Mouse (Mus musculus) limb, embryonic 10.5 days (tissue): ENCODE results near the gene Myadml2. TPM values are rescaled to one million over a fixed set of nuclear protein-coding genes. Genes with fewer than 3 reads are reported as not detected.

Experiments
- microRNA-seq: library from miRNA; unstranded; fragments of <30 nt; microRNA quantifications from one replicate; pipeline ENCODE4, GENCODE M21; 2017
- polyA plus RNA-seq: library from polyadenylated mRNA; unstranded; fragments of >200 nt; fragmentation: Nextera tagmentation; extraction: Ambion mirVana; gene quantifications from 2 replicates; pipeline ENCODE4 v1.2.1, GENCODE M21; 2016

The Myadml2 gene
- polyA plus RNA-seq, 1 experiment from 2014 or later = not detected

Small RNAs within 50 kb of the gene (microRNA-seq; reads per million reads assigned to microRNA genes)
- gene Mir6936 = not detected

Other genes starting within 250 kb of the Myadml2 start
- gene Nploc4, start 210.4 kb downstream of the Myadml2 start, polyA plus RNA-seq = 55.7 and 56.8 TPM in 2 replicates
- not detected in 2 replicates for gene Tspan10, start 205.5 kb downstream of the Myadml2 start, polyA plus RNA-seq
- 0.24 TPM in 1 of 2 replicates, not detected in the other for gene Pde6g, start 194.7 kb downstream of the Myadml2 start, polyA plus RNA-seq
- 9.7 and 10.5 TPM in 2 replicates for gene Oxld1, start 190.1 kb downstream of the Myadml2 start, polyA plus RNA-seq
- gene Ccdc137, start 190.0 kb downstream of the Myadml2 start, polyA plus RNA-seq = 48.9 and 56.7 TPM in 2 replicates
- 54.2 and 65.6 TPM in 2 replicates for gene Arl16, start 180.6 kb downstream of the Myadml2 start, polyA plus RNA-seq
- 187 and 250 TPM in 2 replicates for gene Mrpl12, start 163.5 kb downstream of the Myadml2 start, polyA plus RNA-seq
- 69.0 and 71.8 TPM in 2 replicates for gene Slc25a10, start 156.3 kb downstream of the Myadml2 start, polyA plus RNA-seq
- gene Gcgr, start 117.5 kb downstream of the Myadml2 start, polyA plus RNA-seq = 0.26 and 1.1 TPM in 2 replicates
- gene Mcrip1, start 98.4 kb downstream of the Myadml2 start, polyA plus RNA-seq = 223 and 235 TPM in 2 replicates
- 0.25 and 0.26 TPM in 2 replicates for gene Ppp1r27, start 97.0 kb downstream of the Myadml2 start, polyA plus RNA-seq
- gene P4hb, start 74.9 kb downstream of the Myadml2 start, polyA plus RNA-seq = 613 and 656 TPM in 2 replicates
- 742 and 814 TPM in 2 replicates for gene Arhgdia, start 66.5 kb downstream of the Myadml2 start, polyA plus RNA-seq
- 720 and 728 TPM in 2 replicates for gene Alyref, start 49.8 kb downstream of the Myadml2 start, polyA plus RNA-seq
- 201 and 207 TPM in 2 replicates for gene Anapc11, start 49.7 kb downstream of the Myadml2 start, polyA plus RNA-seq
- gene Npb, start 39.7 kb downstream of the Myadml2 start, polyA plus RNA-seq = 0.56 TPM in 1 of 2 replicates, not detected in the other
- gene Pcyt2, start 30.2 kb downstream of the Myadml2 start, polyA plus RNA-seq = 161 and 169 TPM in 2 replicates
- gene Sirt7, start 22.9 kb downstream of the Myadml2 start, polyA plus RNA-seq = 27.2 and 28.8 TPM in 2 replicates
- gene Mafg, start 14.6 kb downstream of the Myadml2 start, polyA plus RNA-seq = 25.9 and 28.1 TPM in 2 replicates
- gene Pycr1, start 4.4 kb downstream of the Myadml2 start, polyA plus RNA-seq = 40.6 TPM in 2 replicates
- gene Notum, start 13.0 kb upstream of the Myadml2 start, polyA plus RNA-seq = 9.1 and 10.1 TPM in 2 replicates
- gene Aspscr1, start 24.8 kb upstream of the Myadml2 start, polyA plus RNA-seq = 166 and 171 TPM in 2 replicates
- 122 and 123 TPM in 2 replicates for gene Cenpx, start 65.6 kb upstream of the Myadml2 start, polyA plus RNA-seq
- gene Lrrc45, start 65.8 kb upstream of the Myadml2 start, polyA plus RNA-seq = 52.8 and 60.8 TPM in 2 replicates
- gene Rac3, start 73.3 kb upstream of the Myadml2 start, polyA plus RNA-seq = 25.4 and 28.8 TPM in 2 replicates
- gene Dcxr, start 79.1 kb upstream of the Myadml2 start, polyA plus RNA-seq = 14.0 and 15.9 TPM in 2 replicates
- 15.2 and 16.3 TPM in 2 replicates for gene Cbr2, start 84.0 kb upstream of the Myadml2 start, polyA plus RNA-seq
- gene Hmga1b, start 114.6 kb upstream of the Myadml2 start, polyA plus RNA-seq = 9.3 and 20.0 TPM in 2 replicates
- gene Rfng, start 136.0 kb upstream of the Myadml2 start, polyA plus RNA-seq = 35.7 and 40.4 TPM in 2 replicates
- 269 and 270 TPM in 2 replicates for gene Gps1, start 136.1 kb upstream of the Myadml2 start, polyA plus RNA-seq
- gene Dus1l, start 148.2 kb upstream of the Myadml2 start, polyA plus RNA-seq = 122 and 136 TPM in 2 replicates
- 125 and 139 TPM in 2 replicates for gene Fasn, start 176.4 kb upstream of the Myadml2 start, polyA plus RNA-seq